Mouse (Mus musculus) ES-E14 (cell line): ENCODE results near the gene Tectb.

Experiments used
- HCFC1 ChIP-seq: IDR thresholded peaks from 2 replicates; pipeline ENCODE4 v1.6.1; 2012; ENCODE audit warnings: low read length, inconsistent platforms, borderline replicate concordance; ENCODE audit not compliant: insufficient read depth
- MAFK ChIP-seq: IDR thresholded peaks from 2 replicates; pipeline ENCODE4 v1.6.1; 2014; ENCODE audit warnings: mild to moderate bottlenecking, low read depth, low read length, inconsistent platforms; ENCODE audit not compliant: insufficient read depth
- ZC3H11A ChIP-seq: IDR thresholded peaks from 2 replicates; pipeline ENCODE4 v1.6.1; 2012; ENCODE audit warnings: low read depth, mild to moderate bottlenecking, inconsistent platforms, low read length, borderline replicate concordance
- ZNF384 ChIP-seq: IDR thresholded peaks from 2 replicates; pipeline ENCODE4 v1.6.1; 2012; ENCODE audit warnings: low read depth, low read length, inconsistent platforms

DNA sequence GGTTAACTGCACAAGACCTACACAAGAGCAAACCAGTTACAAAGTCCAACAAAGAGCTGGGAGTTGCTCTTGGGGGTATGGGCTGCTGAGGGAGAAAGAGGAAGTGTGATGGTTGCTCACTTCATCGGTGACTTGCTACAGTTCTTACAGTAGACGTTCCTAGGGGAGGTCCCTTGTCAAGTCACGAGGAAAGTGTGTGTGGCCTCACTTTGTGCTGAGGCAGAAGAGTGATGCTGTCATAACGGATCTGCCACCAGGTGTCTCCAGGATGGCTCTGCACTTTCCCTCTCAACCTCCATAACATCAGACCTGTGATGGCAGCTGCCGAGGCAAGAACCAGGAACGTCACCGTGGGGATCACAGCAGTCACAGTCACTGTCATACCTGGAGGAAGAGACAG is 46.6 kb downstream of the Tectb start:
- TF ChIP-seq ZNF384 (no peak), HCFC1 (no peak), MAFK (no peak), ZC3H11A (no peak)
